Comparison of ENCODE assay signal across 15 mouse cellular contexts in the genomic region with DNA sequence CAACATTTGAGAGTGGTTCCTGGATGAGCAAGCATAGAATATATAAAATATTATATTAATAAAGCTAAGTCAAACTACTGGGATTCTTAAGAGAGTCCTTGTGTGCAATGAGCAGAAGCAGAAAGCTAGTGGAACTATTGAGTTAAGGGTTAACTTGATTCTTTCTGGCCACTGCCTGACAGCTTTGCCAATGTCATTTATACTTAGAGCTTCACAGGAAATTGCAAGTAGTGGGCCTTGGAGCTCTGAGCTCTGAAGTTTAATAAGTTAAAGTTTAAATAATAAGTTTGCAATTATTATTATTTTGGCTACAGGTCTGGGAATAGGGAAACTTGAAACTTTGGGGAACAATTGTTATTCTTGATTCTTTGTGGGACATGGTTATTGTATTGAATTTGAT.
"Had no signal": no experiment of that assay in that cellular context is flagged by ENCODE, and none has a peak within 500 bp of the region (broad histone marks: within the 10 kb centered on the region; RNA-seq: fewer than 3 reads in every experiment).

No protein-coding gene starts in this region.

- H3K27me3 ChIP-seq: neural tube, embryonic 15.5 days; stomach, embryonic 15.5 days had no signal

- H3K4me3 ChIP-seq: neural tube, embryonic 15.5 days; stomach, embryonic 15.5 days had no signal

- H3K27ac ChIP-seq: neural tube, embryonic 15.5 days; stomach, embryonic 15.5 days; stomach, postnatal 0 days had no signal

- H3K4me1 ChIP-seq: neural tube, embryonic 15.5 days; stomach, embryonic 15.5 days had no signal

- H3K9me3 ChIP-seq: neural tube, embryonic 15.5 days; stomach, embryonic 15.5 days had no signal

- H3K4me2 ChIP-seq: neural tube, embryonic 15.5 days; stomach, embryonic 15.5 days had no signal

- H3K9ac ChIP-seq: neural tube, embryonic 15.5 days; stomach, embryonic 15.5 days had no signal

- DNase-seq: retina, postnatal 1 day; right cerebral cortex, adult 18-20 months; right cerebral cortex, postnatal 14 days; right cerebral cortex, postnatal 25 days; right cerebral cortex, postnatal 4 days; spleen, adult 18-20 months; thymus, adult 18-20 months; thymus, adult 2 months; thymus, postnatal 14 days; thymus, postnatal 25 days; thymus, postnatal 36 days; thymus, postnatal 4 days had no signal

- H3K36me3 ChIP-seq: neural tube, embryonic 15.5 days; stomach, embryonic 15.5 days had no signal
